Mouse (Mus musculus): ENCODE measurements around the gene Utrn.

DNA sequence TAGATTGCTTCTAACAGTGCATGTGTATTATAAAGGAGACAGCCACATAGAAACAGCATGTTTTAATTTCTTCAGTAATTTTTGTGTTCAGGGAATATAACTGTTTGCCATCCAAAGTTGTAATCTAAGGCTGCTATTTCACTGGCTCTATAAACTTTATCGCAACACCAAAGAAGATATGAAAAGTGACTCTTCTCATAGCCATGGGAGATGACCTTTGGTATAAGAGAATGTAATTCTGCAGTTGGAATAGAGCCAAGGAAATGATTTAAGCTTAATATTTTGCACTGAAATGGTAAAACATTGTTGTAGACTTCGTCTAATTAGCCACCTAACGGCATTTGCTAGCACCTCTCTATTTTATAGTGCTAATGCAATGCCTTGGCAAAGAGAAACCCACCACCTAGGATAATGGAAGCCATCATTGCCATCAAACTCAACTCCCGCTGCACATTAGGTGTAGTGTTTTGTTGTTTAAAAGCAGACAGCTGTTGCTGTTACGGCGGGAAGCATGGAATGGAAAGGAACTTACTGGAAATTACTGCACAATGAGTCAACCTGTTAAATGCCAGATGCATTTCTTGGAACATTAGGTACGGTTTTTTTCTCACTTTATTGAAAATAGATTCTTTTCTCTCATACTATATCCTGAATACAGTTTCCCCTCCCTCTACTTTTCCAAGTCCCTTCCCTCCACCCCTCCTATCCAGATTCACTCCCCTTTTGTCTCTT is 445.0 kb downstream of the Utrn start:
- no peak for TF ChIP-seq EP300 (IDR thresholded peaks at IDR 0.05; ENCODE audit: low read depth)
- no peak for TF ChIP-seq CTCF (IDR thresholded peaks at IDR 0.05; ENCODE audit: low read depth)
